Mouse (Mus musculus): ENCODE measurements at regions not wholly inside any gene's neighbourhood (a gene's known extent, or its start where the extent isn't known, plus 50 kb on each side); places are given as distances from the start of the nearest gene placed in this dataset.

DNA sequence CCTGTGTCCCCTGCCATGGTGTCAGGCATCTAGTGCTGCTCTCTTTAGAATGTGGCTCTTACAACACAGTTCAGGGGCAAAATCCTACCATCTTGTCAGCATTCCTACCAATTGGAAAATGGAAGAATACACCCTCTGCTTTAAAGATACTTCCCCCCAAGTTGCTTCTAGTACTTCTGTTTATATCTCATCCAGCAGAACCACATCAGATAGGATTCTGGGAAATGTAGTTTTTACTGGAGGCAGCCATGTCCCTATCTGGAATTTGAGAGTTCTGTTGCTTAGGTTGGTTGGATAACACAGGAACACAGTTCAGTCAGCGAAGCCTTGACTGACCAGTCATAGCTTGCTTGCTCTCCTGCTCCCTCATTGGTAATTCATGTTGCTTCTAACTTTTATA is 96.7 kb upstream of the Dazl start:
- Histone ChIP-seq H3K27me3 (ENCODE audit: insufficient read depth, low read length) (no peaks in the 10 kb centered on the region), H3K9me3 (ENCODE audit: low read length) (no peaks in the 10 kb centered on the region), H3K4me3 (ENCODE audit: low read length) (no peak overlapping the region), H3K4me2 (ENCODE audit: low read depth, low read length) (no peak overlapping the region), H3K27ac (no peak overlapping the region), H3K36me3 (ENCODE audit: insufficient read depth, low read length) (no peaks in the 10 kb centered on the region), H3K4me1 (ENCODE audit: insufficient read depth, low read length) (no peaks in the 10 kb centered on the region), H3K9ac (replicated peaks; ENCODE audit: low read length) (no peak overlapping the region)
- TF ChIP-seq CTCF (IDR thresholded peaks at IDR 0.05; ENCODE audit: low read depth), result no peak
- 90% methylated on average over 1 of the region's 1 CpGs for WGBS
- DNase-seq (ENCODE audit: low spot score), result no peak
- no peak for ATAC-seq

DNA sequence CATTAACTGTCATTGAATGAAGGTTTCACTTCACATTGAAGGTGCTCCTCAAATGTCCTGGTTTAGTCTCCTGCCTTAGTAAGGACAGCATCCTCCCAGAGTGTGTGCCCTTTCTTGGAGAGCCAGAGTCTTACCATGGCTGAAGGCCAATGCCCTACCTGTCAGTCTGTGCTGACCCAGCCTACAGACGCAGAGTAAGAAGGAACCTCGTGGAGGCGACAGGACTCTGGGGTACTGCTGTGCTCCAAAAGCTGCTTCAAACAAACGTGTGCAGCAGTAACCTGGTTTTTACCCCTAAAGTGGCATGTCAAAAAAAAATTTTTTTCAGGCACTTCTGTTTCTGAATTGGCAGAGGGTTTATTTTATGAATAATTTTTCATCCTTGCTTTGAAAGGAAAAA is 97.8 kb upstream of the Dazl start:
- no peak for TF ChIP-seq CTCF (IDR thresholded peaks at IDR 0.05; ENCODE audit: low read depth)
- H3K4me1 ChIP-seq (ENCODE audit: insufficient read depth, low read length), result no peaks in the 10 kb centered on the region
- 79% methylated on average over 4 of the region's 4 CpGs for WGBS
- no peak overlapping the region for H3K9ac ChIP-seq (replicated peaks; ENCODE audit: low read length)
- no peak overlapping the region for H3K27ac ChIP-seq
- DNase-seq (ENCODE audit: low spot score) (no peak), ATAC-seq (no peak)
- no peaks in the 10 kb centered on the region for H3K27me3 ChIP-seq (ENCODE audit: insufficient read depth, low read length)
- no peaks in the 10 kb centered on the region for H3K9me3 ChIP-seq (ENCODE audit: low read length)
- no peaks in the 10 kb centered on the region for H3K36me3 ChIP-seq (ENCODE audit: insufficient read depth, low read length)
- H3K4me3 ChIP-seq (ENCODE audit: low read length), result no peak overlapping the region
- no peak overlapping the region for H3K4me2 ChIP-seq (ENCODE audit: low read depth, low read length)

DNA sequence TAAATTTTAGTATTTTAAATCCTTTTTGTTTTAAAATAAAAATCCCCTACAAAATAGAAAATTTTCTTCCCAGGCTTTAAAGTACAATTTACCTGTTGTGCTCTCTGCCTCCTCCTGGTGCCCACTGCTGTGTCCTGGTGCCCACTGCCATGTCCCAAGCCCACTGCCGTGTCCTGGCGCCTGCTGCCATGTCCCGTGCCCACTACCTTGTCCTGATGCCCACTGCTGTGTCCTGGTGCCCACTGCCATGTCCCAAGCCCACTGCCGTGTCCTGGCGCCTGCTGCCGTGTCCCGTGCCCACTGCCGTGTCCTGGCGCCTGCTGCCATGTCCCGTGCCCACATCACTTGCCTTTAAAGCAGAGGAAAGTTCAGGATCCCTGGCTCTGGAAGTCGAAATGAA is 98.6 kb upstream of the Dazl start:
- WGBS, result 89% methylated on average over 11 of the region's 11 CpGs
- no peak for DNase-seq (ENCODE audit: low spot score)
- no peak for TF ChIP-seq CTCF (IDR thresholded peaks at IDR 0.05; ENCODE audit: low read depth)
- Histone ChIP-seq H3K4me3 (ENCODE audit: low read length) (no peak overlapping the region), H3K9me3 (ENCODE audit: low read length) (no peaks in the 10 kb centered on the region), H3K9ac (replicated peaks; ENCODE audit: low read length) (no peak overlapping the region), H3K36me3 (ENCODE audit: insufficient read depth, low read length) (no peaks in the 10 kb centered on the region), H3K27ac (no peak overlapping the region), H3K4me2 (ENCODE audit: low read depth, low read length) (no peak overlapping the region), H3K4me1 (ENCODE audit: insufficient read depth, low read length) (no peaks in the 10 kb centered on the region), H3K27me3 (ENCODE audit: insufficient read depth, low read length) (no peaks in the 10 kb centered on the region)
- no peak for ATAC-seq

DNA sequence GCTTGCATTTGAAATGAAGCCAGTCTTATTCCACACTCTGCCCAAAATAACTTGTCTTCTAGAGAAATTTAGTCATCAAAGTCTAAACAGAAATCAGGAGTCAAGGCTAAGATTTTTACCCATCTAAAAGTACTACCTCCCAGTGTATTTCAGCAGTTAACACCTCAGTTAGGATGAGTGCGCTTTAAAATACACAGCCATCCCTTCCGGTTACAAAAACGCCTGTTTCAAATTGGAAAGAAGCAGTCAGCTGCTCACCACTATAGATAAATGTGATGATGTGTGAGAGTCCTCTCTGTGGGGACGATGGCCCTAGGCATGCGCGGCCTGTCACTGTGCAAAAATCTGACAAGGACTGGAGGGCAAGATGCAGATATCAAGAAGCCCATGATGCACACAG is 99.0 kb upstream of the Dazl start:
- no peak overlapping the region for H3K4me2 ChIP-seq (ENCODE audit: low read depth, low read length)
- ATAC-seq, result no peak
- H3K4me1 ChIP-seq (ENCODE audit: insufficient read depth, low read length), result no peaks in the 10 kb centered on the region
- no peaks in the 10 kb centered on the region for H3K36me3 ChIP-seq (ENCODE audit: insufficient read depth, low read length)
- TF ChIP-seq CTCF (IDR thresholded peaks at IDR 0.05; ENCODE audit: low read depth), result no peak
- H3K27ac ChIP-seq, result no peak overlapping the region
- no peaks in the 10 kb centered on the region for H3K9me3 ChIP-seq (ENCODE audit: low read length)
- no peak for DNase-seq (ENCODE audit: low spot score)
- no peak overlapping the region for H3K4me3 ChIP-seq (ENCODE audit: low read length)
- WGBS, result 88% methylated on average over 6 of the region's 6 CpGs
- H3K27me3 ChIP-seq (ENCODE audit: insufficient read depth, low read length), result no peaks in the 10 kb centered on the region
- no peak overlapping the region for H3K9ac ChIP-seq (replicated peaks; ENCODE audit: low read length)

DNA sequence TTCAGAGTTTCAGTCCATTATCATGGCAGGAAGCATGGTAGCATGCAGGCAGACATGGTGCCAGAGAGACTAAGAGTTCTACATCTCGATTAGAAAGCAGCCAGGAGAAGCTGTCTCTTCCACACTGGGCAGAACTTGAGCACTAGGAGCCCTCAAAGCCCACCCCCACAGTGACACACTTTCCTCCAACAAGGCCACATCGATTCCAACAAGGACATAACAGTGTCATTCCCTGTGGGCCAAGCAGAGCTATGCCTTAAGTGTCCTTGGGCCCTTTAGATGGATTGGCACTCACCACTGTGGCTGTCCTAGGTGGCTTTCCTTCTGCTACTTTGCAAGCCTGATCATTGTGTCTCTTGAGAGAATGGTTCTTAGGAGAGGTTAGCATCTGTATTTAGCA is 99.5 kb upstream of the Dazl start:
- Histone ChIP-seq H3K9ac (replicated peaks; ENCODE audit: low read length) (no peak overlapping the region), H3K27ac (no peak overlapping the region), H3K9me3 (ENCODE audit: low read length) (no peaks in the 10 kb centered on the region), H3K4me1 (ENCODE audit: insufficient read depth, low read length) (no peaks in the 10 kb centered on the region), H3K27me3 (ENCODE audit: insufficient read depth, low read length) (no peaks in the 10 kb centered on the region), H3K36me3 (ENCODE audit: insufficient read depth, low read length) (no peaks in the 10 kb centered on the region), H3K4me3 (ENCODE audit: low read length) (no peak overlapping the region), H3K4me2 (ENCODE audit: low read depth, low read length) (no peak overlapping the region)
- no peak for DNase-seq (ENCODE audit: low spot score)
- WGBS, result 87% methylated on average over 2 of the region's 2 CpGs
- ATAC-seq, result no peak
- TF ChIP-seq CTCF (IDR thresholded peaks at IDR 0.05; ENCODE audit: low read depth), result no peak

DNA sequence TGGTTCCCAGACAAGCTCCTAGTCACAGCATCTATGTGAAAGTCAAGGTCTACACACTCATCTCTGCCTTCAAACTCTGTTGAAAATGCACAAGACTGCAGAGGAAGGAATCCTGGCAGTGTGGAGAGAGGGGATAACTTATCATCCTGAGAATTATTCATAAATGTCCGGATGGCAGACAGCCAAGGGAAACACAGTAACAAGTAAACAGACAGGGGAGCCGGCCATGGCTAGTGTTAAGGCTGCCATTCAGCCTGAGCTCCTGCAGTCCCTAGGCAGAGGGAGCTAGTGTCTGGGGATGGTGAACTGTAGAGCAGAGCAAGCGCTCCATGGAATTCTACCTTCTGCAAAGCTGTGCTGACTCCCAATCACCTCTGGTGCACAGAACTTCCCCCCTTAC is 100.3 kb upstream of the Dazl start:
- H3K4me3 ChIP-seq (ENCODE audit: low read length), result no peak overlapping the region
- no peak for TF ChIP-seq CTCF (IDR thresholded peaks at IDR 0.05; ENCODE audit: low read depth)
- no peak overlapping the region for H3K9ac ChIP-seq (replicated peaks; ENCODE audit: low read length)
- no peak overlapping the region for H3K4me2 ChIP-seq (ENCODE audit: low read depth, low read length)
- H3K27me3 ChIP-seq (ENCODE audit: insufficient read depth, low read length), result no peaks in the 10 kb centered on the region
- H3K27ac ChIP-seq, result no peak overlapping the region
- ATAC-seq (no peak), DNase-seq (ENCODE audit: low spot score) (peak; percentile 14)
- no peaks in the 10 kb centered on the region for H3K36me3 ChIP-seq (ENCODE audit: insufficient read depth, low read length)
- no peaks in the 10 kb centered on the region for H3K4me1 ChIP-seq (ENCODE audit: insufficient read depth, low read length)
- H3K9me3 ChIP-seq (ENCODE audit: low read length), result no peaks in the 10 kb centered on the region
- WGBS, result 48% methylated on average over 3 of the region's 3 CpGs

DNA sequence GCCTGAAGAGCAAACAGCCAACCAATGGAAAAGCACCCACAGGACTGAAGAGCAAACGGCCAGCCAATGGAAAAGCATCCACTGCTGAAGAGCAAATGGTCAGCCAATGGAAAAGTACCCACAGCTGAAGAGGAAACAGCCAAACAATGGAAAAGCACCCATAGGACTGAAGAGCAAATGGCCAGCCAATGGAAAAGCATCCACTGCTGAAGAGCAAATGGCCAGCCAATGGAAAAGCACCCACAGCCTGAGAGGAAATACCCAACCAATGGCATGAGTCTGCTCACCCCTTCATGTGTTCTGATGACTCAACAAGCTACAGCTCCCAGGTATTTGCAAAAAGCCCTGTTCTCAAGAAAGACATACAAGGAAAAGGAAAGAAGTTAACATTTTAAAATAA is 101.4 kb upstream of the Dazl start:
- H3K36me3 ChIP-seq (ENCODE audit: insufficient read depth, low read length), result no peaks in the 10 kb centered on the region
- H3K9ac ChIP-seq (replicated peaks; ENCODE audit: low read length), result no peak overlapping the region
- no peaks in the 10 kb centered on the region for H3K27me3 ChIP-seq (ENCODE audit: insufficient read depth, low read length)

More for the DNA sequence above, 101.4 kb upstream of the Dazl start:
- Histone ChIP-seq H3K4me1 (ENCODE audit: insufficient read depth, low read length) (no peaks in the 10 kb centered on the region), H3K27ac (no peak overlapping the region), H3K9me3 (ENCODE audit: low read length) (no peaks in the 10 kb centered on the region), H3K4me2 (ENCODE audit: low read depth, low read length) (no peak overlapping the region), H3K4me3 (ENCODE audit: low read length) (no peak overlapping the region)
- DNase-seq (ENCODE audit: low spot score) (no peak), ATAC-seq (no peak)
- TF ChIP-seq CTCF (IDR thresholded peaks at IDR 0.05; ENCODE audit: low read depth), result no peak
- 87% methylated on average over 1 of the region's 1 CpGs for WGBS

Measured in hindbrain, postnatal 0 days (tissue).